Mouse (Mus musculus): ENCODE measurements around the gene Tmem234. TPM values are rescaled to one million over a fixed set of nuclear protein-coding genes. Genes with fewer than 3 reads are reported as not detected.
A peak's percentile ranks its signal among the peaks of the same experiment; 100 is the strongest.

Gene Tmem234
- polyA plus RNA-seq, 1 experiment from 2014 or later, result 200 TPM

GRCm38 (mm10) chr4:129631867-129632266, 31.4 kb downstream of the Tmem234 start:
- H3K9ac ChIP-seq, result no peak overlapping the region
- 83% methylated on average over 12 of the region's 12 CpGs for WGBS
- no peaks in the 10 kb centered on the region for H3K4me1 ChIP-seq (ENCODE audit: insufficient read depth)
- H3K27me3 ChIP-seq (ENCODE audit: insufficient read depth, low read length), result no peaks in the 10 kb centered on the region
- H3K27ac ChIP-seq (ENCODE audit: low read depth), result no peak overlapping the region
- no peak for DNase-seq
- TF ChIP-seq CTCF (IDR thresholded peaks at IDR 0.05; ENCODE audit: low read depth), result no peak
- H3K36me3 ChIP-seq (ENCODE audit: insufficient read depth), result peaks cover 100% of the 10 kb centered on the region
- no peak overlapping the region for H3K4me3 ChIP-seq (ENCODE audit: low read depth, low read length)
- no peaks in the 10 kb centered on the region for H3K9me3 ChIP-seq (ENCODE audit: low read depth, low read length)
- no peak for ATAC-seq (ENCODE audit: insufficient read depth)
- no peak overlapping the region for H3K4me2 ChIP-seq

DNA sequence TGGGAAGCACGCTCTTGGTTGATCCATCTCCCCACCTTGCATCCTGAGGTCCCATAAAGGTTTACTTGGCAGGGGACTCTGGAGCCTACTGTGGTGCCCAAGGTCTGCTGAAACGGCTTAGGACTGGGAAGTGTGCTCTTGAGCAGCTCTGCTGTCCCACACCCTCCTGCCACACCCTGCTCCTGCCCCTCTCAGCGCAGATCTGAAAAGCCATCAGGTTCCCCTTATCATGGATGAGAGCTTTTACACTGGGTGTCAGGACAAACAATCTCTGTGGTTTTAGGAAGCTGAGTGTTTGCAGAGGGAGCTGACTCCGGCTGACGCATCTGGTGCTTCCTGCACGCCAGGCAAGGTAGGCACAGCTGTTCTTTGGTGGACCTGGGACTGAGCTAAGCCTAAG, 33.4 kb downstream of the Tmem234 start:
- TF ChIP-seq CTCF (IDR thresholded peaks at IDR 0.05; ENCODE audit: low read depth), result no peak
- no peaks in the 10 kb centered on the region for H3K4me1 ChIP-seq (ENCODE audit: insufficient read depth)
- WGBS, result 81% methylated on average over 6 of the region's 6 CpGs
- ATAC-seq (ENCODE audit: insufficient read depth) (no peak), DNase-seq (no peak)
- H3K9me3 ChIP-seq (ENCODE audit: low read depth, low read length), result no peaks in the 10 kb centered on the region
- H3K4me2 ChIP-seq, result no peak overlapping the region
- H3K27ac ChIP-seq (ENCODE audit: low read depth), result no peak overlapping the region
- no peaks in the 10 kb centered on the region for H3K27me3 ChIP-seq (ENCODE audit: insufficient read depth, low read length)
- H3K9ac ChIP-seq, result no peak overlapping the region
- no peak overlapping the region for H3K4me3 ChIP-seq (ENCODE audit: low read depth, low read length)
- H3K36me3 ChIP-seq (ENCODE audit: insufficient read depth), result peaks cover 99% of the 10 kb centered on the region

- WGBS, result 79% methylated on average over 15 of the region's 15 CpGs
- no peak for TF ChIP-seq CTCF (IDR thresholded peaks at IDR 0.05; ENCODE audit: low read depth)
- peak overlapping the region; percentile 80; the same call in 1 of the 2 replicates for H3K9ac ChIP-seq
- H3K9me3 ChIP-seq (ENCODE audit: low read depth, low read length), result no peaks in the 10 kb centered on the region
- H3K4me1 ChIP-seq (ENCODE audit: insufficient read depth), result peaks cover 6% of the 10 kb centered on the region; the same call in 1 of the 2 replicates
- no peaks in the 10 kb centered on the region for H3K27me3 ChIP-seq (ENCODE audit: insufficient read depth, low read length)
- peaks cover 59% of the 10 kb centered on the region for H3K36me3 ChIP-seq (ENCODE audit: insufficient read depth)
- ATAC-seq (ENCODE audit: insufficient read depth) (no peak), DNase-seq (no peak)
- peak overlapping the region; percentile 67 for H3K4me3 ChIP-seq (ENCODE audit: low read depth, low read length)
- H3K27ac ChIP-seq (ENCODE audit: low read depth), result no peak overlapping the region
- peak overlapping the region; percentile 94 for H3K4me2 ChIP-seq
These were observed 38.8 kb downstream of the Tmem234 start for GRCm38 (mm10) chr4:129639221-129639620.

DNA sequence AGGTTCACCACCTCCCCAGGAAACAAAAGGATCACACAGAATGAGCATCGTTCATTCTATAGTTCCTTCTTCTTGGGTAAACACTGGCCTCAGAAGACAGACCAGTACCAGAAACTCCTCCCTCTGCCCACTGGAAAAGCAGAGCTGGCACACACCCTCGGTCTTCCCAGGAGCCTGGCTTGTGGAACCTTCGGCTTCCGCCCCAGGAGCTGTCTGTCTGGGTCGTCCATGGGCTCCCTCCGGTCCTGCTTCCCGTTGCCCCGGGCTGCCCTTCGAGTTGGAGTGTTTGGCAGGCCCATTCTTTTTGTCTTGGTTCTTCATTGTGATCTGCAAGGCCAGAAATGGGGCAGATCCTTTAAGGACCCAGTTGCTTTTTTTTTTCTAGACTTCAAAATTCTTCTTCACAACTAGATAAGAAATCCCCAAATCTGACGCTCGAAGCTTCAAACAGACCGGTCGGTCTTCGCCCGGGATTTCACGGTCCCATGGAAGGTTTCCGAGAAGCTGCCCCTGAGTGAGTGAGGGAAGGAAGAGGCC, 39.7 kb downstream of the Tmem234 start:
- no peak for TF ChIP-seq CTCF (IDR thresholded peaks at IDR 0.05; ENCODE audit: low read depth)

DNA sequence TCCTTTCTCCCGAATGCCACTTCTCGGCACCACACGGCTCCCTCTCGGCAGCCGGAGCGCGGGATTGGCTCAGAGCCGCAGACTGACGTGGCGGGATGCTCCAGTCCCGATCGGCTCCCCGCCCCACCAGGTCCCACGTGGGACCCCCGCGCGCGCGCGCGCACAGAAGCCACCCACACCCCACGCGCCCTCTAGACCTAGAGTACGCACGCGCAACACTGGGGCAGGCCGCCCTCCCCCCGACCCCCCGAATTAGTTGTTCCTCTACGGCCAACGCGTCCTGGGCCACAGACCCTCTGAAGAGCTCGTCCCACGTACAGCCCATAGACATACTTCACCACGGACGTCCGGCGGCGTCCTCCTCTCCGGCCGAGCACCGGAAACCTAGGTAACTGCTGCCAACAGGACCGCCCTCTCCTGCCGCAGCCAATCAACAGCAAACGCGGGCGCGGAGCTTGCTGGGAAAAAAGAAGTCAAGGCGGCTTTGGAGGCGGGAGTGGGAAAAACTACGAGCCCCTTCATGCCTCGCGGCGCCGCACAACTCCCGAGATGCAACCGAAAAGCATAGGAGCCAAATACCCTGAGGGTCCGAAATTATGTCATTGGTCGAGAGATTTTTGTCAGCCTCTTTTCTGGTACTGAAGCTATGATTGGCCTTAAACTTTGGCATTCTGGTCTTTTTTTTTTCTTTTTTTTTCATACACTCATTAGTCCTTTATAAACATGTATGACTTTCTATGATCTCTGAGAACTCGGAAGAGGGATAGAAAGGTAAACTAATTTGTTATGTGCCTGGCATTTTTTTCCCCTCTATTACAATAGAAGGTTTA, 40.4 kb downstream of the Tmem234 start, which contains the start of gene Txlna:
Txlna (minus strand) TSS at position 428 of the 830 bp plus-strand sequence.
- DNase-seq (peak; percentile 99), ATAC-seq (ENCODE audit: insufficient read depth) (peak; percentile 96)
- TF ChIP-seq CTCF (IDR thresholded peaks at IDR 0.05; ENCODE audit: low read depth), result no peak; the same call in 1 of the 2 replicates
- Histone ChIP-seq H3K4me3 (ENCODE audit: low read depth, low read length) (peak within 1 kb of the TSS; percentile 67), H3K36me3 (ENCODE audit: insufficient read depth) (peaks cover 58% of the 10 kb centered on the region), H3K27ac (ENCODE audit: low read depth) (peak within 1 kb of the TSS; percentile 92), H3K9me3 (ENCODE audit: low read depth, low read length) (no peaks in the 10 kb centered on the region), H3K4me2 (peak within 1 kb of the TSS; percentile 94), H3K27me3 (ENCODE audit: insufficient read depth, low read length) (no peaks in the 10 kb centered on the region), H3K9ac (peak within 1 kb of the TSS; percentile 80), H3K4me1 (ENCODE audit: insufficient read depth) (peaks cover 6% of the 10 kb centered on the region; the same call in 1 of the 2 replicates)
- under 1% methylated on average over 60 of the region's 60 CpGs for WGBS

More for the DNA sequence above, 39.7 kb downstream of the Tmem234 start:
- H3K9ac ChIP-seq, result peak overlapping the region; percentile 80
- H3K4me2 ChIP-seq, result peak overlapping the region; percentile 94
- peak overlapping the region; percentile 92 for H3K27ac ChIP-seq (ENCODE audit: low read depth)
- peak overlapping the region; percentile 67 for H3K4me3 ChIP-seq (ENCODE audit: low read depth, low read length)
- H3K36me3 ChIP-seq (ENCODE audit: insufficient read depth), result peaks cover 58% of the 10 kb centered on the region
- peaks cover 6% of the 10 kb centered on the region; the same call in 1 of the 2 replicates for H3K4me1 ChIP-seq (ENCODE audit: insufficient read depth)
- no peaks in the 10 kb centered on the region for H3K9me3 ChIP-seq (ENCODE audit: low read depth, low read length)
- WGBS, result 1% methylated on average over 17 of the region's 17 CpGs
- ATAC-seq (ENCODE audit: insufficient read depth), result no peak
- peak; percentile 41 for DNase-seq
- no peaks in the 10 kb centered on the region for H3K27me3 ChIP-seq (ENCODE audit: insufficient read depth, low read length)

DNA sequence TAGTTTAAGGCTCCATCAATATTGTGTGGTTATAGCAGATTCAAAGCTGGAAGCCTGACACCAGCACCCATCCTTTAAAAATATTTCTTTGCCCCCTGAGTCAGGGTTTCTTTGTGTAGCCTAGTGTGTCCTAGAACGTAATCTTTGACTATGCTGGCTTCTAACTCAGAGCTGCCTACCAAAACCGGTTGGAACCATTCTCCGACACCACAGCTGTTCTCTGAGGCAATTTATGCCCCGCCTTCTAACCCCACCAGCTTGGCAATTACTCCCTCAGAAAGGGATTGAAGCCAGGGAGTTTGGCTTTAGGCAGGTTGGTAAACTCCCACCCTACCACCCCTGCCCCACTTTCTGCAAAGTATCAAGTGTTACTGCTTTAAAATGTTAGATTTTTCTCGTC, 41.3 kb downstream of the Tmem234 start:
- no peak for TF ChIP-seq CTCF (IDR thresholded peaks at IDR 0.05; ENCODE audit: low read depth)
- peaks cover 6% of the 10 kb centered on the region; the same call in 1 of the 2 replicates for H3K4me1 ChIP-seq (ENCODE audit: insufficient read depth)
- peak; percentile 41 for DNase-seq
- H3K9ac ChIP-seq, result no peak overlapping the region
- no peak for ATAC-seq (ENCODE audit: insufficient read depth)
- H3K9me3 ChIP-seq (ENCODE audit: low read depth, low read length), result no peaks in the 10 kb centered on the region
- peak overlapping the region; percentile 67; the same call in 1 of the 2 replicates for H3K4me3 ChIP-seq (ENCODE audit: low read depth, low read length)
- peak overlapping the region; percentile 94 for H3K4me2 ChIP-seq
- 44% methylated on average over 5 of the region's 5 CpGs for WGBS
- H3K27me3 ChIP-seq (ENCODE audit: insufficient read depth, low read length), result no peaks in the 10 kb centered on the region
- H3K36me3 ChIP-seq (ENCODE audit: insufficient read depth), result peaks cover 55% of the 10 kb centered on the region
- no peak overlapping the region for H3K27ac ChIP-seq (ENCODE audit: low read depth)

DNA sequence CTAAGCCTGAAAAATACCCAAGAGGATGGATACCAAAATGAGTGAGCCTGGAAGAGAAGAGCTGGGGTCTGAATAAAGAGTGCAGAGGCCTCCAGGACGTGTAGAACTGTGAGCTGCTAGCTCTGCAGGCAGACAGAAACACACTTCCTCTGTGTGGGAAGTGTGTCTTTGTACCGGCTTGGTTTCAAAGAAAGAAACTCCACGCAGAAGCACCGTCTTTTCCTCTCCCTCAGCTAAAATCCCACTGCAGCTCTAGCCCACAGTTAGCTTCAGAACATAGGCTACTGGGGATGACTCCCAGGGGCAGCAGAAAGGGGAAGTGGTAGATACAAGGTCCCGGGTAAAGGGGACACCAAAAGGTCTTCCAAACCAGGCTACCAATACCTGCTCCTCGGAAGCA, 44.7 kb downstream of the Tmem234 start:
- Histone ChIP-seq H3K36me3 (ENCODE audit: insufficient read depth) (peaks cover 62% of the 10 kb centered on the region), H3K4me3 (ENCODE audit: low read depth, low read length) (no peak overlapping the region), H3K4me1 (ENCODE audit: insufficient read depth) (no peaks in the 10 kb centered on the region), H3K9me3 (ENCODE audit: low read depth, low read length) (no peaks in the 10 kb centered on the region), H3K27me3 (ENCODE audit: insufficient read depth, low read length) (no peaks in the 10 kb centered on the region), H3K27ac (ENCODE audit: low read depth) (no peak overlapping the region), H3K9ac (no peak overlapping the region), H3K4me2 (no peak overlapping the region)
- 86% methylated on average over 6 of the region's 6 CpGs for WGBS
- no peak for DNase-seq
- no peak for TF ChIP-seq CTCF (IDR thresholded peaks at IDR 0.05; ENCODE audit: low read depth)
- ATAC-seq (ENCODE audit: insufficient read depth), result no peak

All from lung, embryonic 14.5 days (tissue).